Mouse (Mus musculus) heart, embryonic 16.5 days (tissue): ENCODE results near the gene Hcn4. TPM values are rescaled to one million over a fixed set of nuclear protein-coding genes. Genes with fewer than 3 reads are reported as not detected.
A peak's percentile ranks its signal among the peaks of the same experiment; 100 is the strongest.

Source experiments
- ATAC-seq: fragments of 200-750 bp; cut with Nextera tagmentation; replicated peaks from 2 replicates; pipeline ENCODE4 v1.8.0; 2017; ENCODE audit warnings: moderate number of reproducible peaks; ENCODE audit not compliant: insufficient read depth, low FRiP score; ENCODE audit errors: extremely low read depth
- H3K27ac ChIP-seq: fragments of 300-500 bp; sonication (generic); 2 replicates; pipeline ENCODE4 v1.5.1; 2014; ENCODE audit warnings: mild to moderate bottlenecking, low read length, control low read depth, moderate library complexity
- H3K27me3 ChIP-seq: fragments of 300-500 bp; sonication (generic); 2 replicates; pipeline ENCODE4 v1.6.1; 2014; ENCODE audit warnings: low read length, mixed read lengths; ENCODE audit not compliant: control insufficient read depth, insufficient read depth
- H3K36me3 ChIP-seq: fragments of 300-500 bp; sonication (generic); 2 replicates; pipeline ENCODE4 v1.6.1; 2014; ENCODE audit not compliant: control insufficient read depth, insufficient read depth
- H3K4me1 ChIP-seq: fragments of 300-500 bp; sonication (generic); 2 replicates; pipeline ENCODE4 v1.6.1; 2014; ENCODE audit warnings: low read length, mixed read lengths; ENCODE audit not compliant: control insufficient read depth, insufficient read depth
- H3K4me2 ChIP-seq: fragments of 300-500 bp; sonication (generic); 2 replicates; pipeline ENCODE4 v1.6.1; 2014; ENCODE audit warnings: low read depth, mild to moderate bottlenecking, control low read depth, low read length
- H3K4me3 ChIP-seq: fragments of 300-500 bp; sonication (generic); 2 replicates; pipeline ENCODE4 v1.5.1; 2014; ENCODE audit warnings: mild to moderate bottlenecking, control low read depth, low read length
- H3K9ac ChIP-seq: fragments of 300-500 bp; sonication (generic); 2 replicates; pipeline ENCODE4 v1.6.1; 2014; ENCODE audit warnings: low read length, control low read depth
- H3K9me3 ChIP-seq: fragments of 300-500 bp; sonication (generic); replicated peaks from 2 replicates; pipeline ENCODE4 v1.6.1; 2016; ENCODE audit warnings: low read length; ENCODE audit not compliant: control insufficient read depth
- WGBS: fragments of 180-500 bp; shearing (Covaris S2); extraction: QIAGEN DNeasy Blood & Tissue Kit; methylation state at CpG from one replicate; pipeline ENCODE4 v1.1.7; 2014; 5-methylcytosine and 5-hydroxymethylcytosine counted together
- polyA plus RNA-seq: library from polyadenylated mRNA; unstranded; fragments of >200 nt; fragmentation: Nextera tagmentation; extraction: Ambion mirVana; gene quantifications from 2 replicates; pipeline ENCODE4 v1.2.1, GENCODE M21; 2015

Gene Hcn4
- polyA plus RNA-seq, 1 experiment from 2014 or later, result 0.89 TPM

DNA sequence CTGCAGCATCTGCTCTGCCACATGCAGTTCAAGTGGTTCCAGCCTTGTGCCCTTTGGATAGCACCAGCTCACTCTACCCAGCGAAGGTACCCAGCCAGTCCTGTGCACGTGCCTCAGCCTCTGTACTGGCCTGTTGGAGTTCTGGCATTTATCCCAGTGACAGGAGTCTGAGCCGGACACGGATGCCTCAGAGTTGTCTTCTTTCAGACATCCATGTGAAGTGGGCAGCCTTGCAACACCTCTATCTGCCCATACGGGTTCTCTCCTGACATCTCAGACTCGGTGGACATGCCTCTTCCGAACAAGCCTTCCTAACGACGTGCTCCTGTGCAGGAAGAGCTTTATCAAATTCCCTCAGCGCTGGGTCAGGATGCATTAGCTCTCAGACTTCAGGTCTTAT lies 47.9 kb downstream of the Hcn4 start:
- H3K4me2 ChIP-seq, result no peak overlapping the region
- no peak overlapping the region for H3K4me3 ChIP-seq
- peaks cover 2% of the 10 kb centered on the region; the same call in 1 of the 2 replicates for H3K4me1 ChIP-seq
- H3K27ac ChIP-seq, result no peak overlapping the region
- ATAC-seq, result no peak; the same call in 1 of the 2 replicates
- H3K9me3 ChIP-seq, result no peaks in the 10 kb centered on the region
- H3K27me3 ChIP-seq, result no peaks in the 10 kb centered on the region
- no peaks in the 10 kb centered on the region for H3K36me3 ChIP-seq
- H3K9ac ChIP-seq, result no peak overlapping the region
- WGBS, result 30% methylated on average over 10 of the region's 10 CpGs

DNA sequence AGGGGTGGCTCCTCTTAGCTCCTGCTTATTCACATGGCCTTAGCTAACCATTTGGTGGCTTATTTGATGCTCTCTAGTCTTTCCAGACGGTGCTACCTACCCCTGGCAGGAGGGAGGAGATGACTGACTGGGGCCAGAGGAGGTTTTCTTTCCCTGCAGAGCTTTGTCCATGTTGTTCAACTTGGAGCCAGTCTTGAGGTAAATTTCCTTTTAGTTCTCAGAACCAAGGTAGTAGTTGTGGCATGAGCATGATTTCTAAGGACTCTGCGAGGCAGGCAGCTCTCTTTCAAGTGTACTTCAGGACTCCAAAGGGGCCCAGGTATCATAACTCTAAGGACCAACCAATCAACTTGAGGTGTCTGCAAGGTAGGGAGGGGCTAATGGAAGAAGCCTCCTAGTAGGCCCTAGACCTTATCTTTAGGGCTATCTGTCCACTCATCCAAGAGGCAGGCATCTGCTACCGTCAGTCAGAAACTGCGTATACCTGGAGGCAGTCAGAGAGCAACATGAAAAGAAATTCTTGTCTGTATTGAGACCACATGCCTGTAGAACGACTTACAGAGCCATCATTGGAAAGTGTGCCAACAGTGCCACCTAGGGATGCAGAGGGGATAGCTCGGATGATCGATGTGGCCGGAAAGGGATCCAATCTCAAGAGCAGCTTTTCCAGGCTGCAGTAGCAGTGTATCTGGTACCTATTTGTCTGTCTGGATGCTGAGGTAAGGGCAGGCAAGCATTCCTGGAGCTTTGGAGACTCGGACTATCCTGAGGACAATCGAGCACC lies 50.5 kb downstream of the Hcn4 start:
- Histone ChIP-seq H3K9ac (no peak overlapping the region), H3K36me3 (peaks cover 7% of the 10 kb centered on the region), H3K27ac (no peak overlapping the region), H3K4me1 (peaks cover 2% of the 10 kb centered on the region; the same call in 1 of the 2 replicates), H3K9me3 (no peaks in the 10 kb centered on the region), H3K27me3 (no peaks in the 10 kb centered on the region), H3K4me2 (no peak overlapping the region), H3K4me3 (no peak overlapping the region)
- WGBS, result 35% methylated on average over 10 of the region's 10 CpGs
- no peak for ATAC-seq

DNA sequence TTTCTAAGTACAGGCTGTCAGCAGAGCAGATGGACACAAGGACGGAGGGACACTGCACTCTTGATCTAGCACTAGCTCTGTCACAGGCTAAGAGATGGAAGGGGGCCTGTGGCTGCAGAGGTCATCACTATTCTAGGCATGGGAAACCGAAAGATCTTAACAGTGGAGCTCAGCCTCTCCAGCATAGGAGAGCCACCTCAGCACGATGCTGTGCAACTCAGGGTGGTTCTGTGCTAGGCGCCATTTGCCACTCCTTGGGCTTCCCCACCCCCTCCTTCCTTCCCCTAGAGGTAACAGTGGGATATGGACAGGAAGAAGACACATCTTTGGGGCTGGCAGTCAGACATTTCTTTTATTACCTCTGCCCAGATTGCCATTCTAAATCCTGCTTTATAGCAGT lies 51.1 kb downstream of the Hcn4 start:
- no peaks in the 10 kb centered on the region for H3K27me3 ChIP-seq
- no peak for ATAC-seq
- H3K27ac ChIP-seq, result no peak overlapping the region
- peaks cover 2% of the 10 kb centered on the region; the same call in 1 of the 2 replicates for H3K4me1 ChIP-seq
- H3K4me3 ChIP-seq, result no peak overlapping the region
- no peak overlapping the region for H3K4me2 ChIP-seq
- H3K9ac ChIP-seq, result no peak overlapping the region
- peaks cover 7% of the 10 kb centered on the region for H3K36me3 ChIP-seq
- WGBS, result 86% methylated on average over 4 of the region's 4 CpGs
- H3K9me3 ChIP-seq, result no peaks in the 10 kb centered on the region

- ATAC-seq, result no peak
- peaks cover 7% of the 10 kb centered on the region for H3K36me3 ChIP-seq
- H3K27ac ChIP-seq, result no peak overlapping the region
- no peaks in the 10 kb centered on the region for H3K9me3 ChIP-seq
- H3K4me2 ChIP-seq, result no peak overlapping the region
- no peaks in the 10 kb centered on the region for H3K27me3 ChIP-seq
- no peak overlapping the region for H3K9ac ChIP-seq
- 92% methylated on average over 6 of the region's 6 CpGs for WGBS
- H3K4me3 ChIP-seq, result no peak overlapping the region
- peaks cover 2% of the 10 kb centered on the region; the same call in 1 of the 2 replicates for H3K4me1 ChIP-seq
Measured at GRCm38 (mm10) chr9:58875439-58875838, 52.2 kb downstream of the Hcn4 start.

GRCm38 (mm10) chr9:58876946-58877625 lies 53.9 kb downstream of the Hcn4 start:
- H3K27ac ChIP-seq, result no peak overlapping the region
- WGBS, result 90% methylated on average over 6 of the region's 6 CpGs
- H3K4me1 ChIP-seq, result no peaks in the 10 kb centered on the region
- no peaks in the 10 kb centered on the region for H3K9me3 ChIP-seq
- H3K36me3 ChIP-seq, result peaks cover 12% of the 10 kb centered on the region
- ATAC-seq, result no peak
- H3K4me2 ChIP-seq, result no peak overlapping the region
- no peaks in the 10 kb centered on the region for H3K27me3 ChIP-seq
- H3K9ac ChIP-seq, result no peak overlapping the region
- no peak overlapping the region for H3K4me3 ChIP-seq

DNA sequence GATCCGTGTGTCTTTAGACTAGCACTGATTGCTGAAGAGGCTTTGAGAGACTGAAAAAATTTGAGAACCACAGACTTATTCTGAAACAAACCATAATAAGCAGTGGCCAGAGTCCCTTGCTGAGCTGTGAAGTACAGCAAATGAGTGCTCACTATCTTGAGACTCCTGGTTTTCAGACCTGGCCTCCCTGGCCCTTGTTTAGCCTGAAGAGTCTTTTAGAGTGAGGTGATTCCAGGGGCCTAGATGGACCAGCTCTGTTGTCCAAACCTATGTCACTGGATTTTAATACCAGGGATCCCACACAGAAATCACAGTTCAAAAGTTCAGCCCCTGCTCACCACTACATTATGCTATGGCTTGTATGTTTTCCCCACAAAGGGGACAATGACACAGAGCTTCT lies 56.6 kb downstream of the Hcn4 start:
- H3K9ac ChIP-seq, result no peak overlapping the region
- ATAC-seq, result no peak
- 82% methylated on average over 1 of the region's 1 CpGs for WGBS
- no peaks in the 10 kb centered on the region for H3K9me3 ChIP-seq
- no peaks in the 10 kb centered on the region for H3K27me3 ChIP-seq
- peaks cover 16% of the 10 kb centered on the region for H3K36me3 ChIP-seq
- no peak overlapping the region for H3K4me3 ChIP-seq
- peaks cover 5% of the 10 kb centered on the region; the same call in 1 of the 2 replicates for H3K4me1 ChIP-seq
- no peak overlapping the region for H3K4me2 ChIP-seq
- no peak overlapping the region for H3K27ac ChIP-seq

GRCm38 (mm10) chr9:58882686-58883085 lies 59.5 kb downstream of the Hcn4 start:
- Histone ChIP-seq H3K4me1 (peaks cover 12% of the 10 kb centered on the region; the same call in 1 of the 2 replicates), H3K4me2 (no peak overlapping the region), H3K9ac (no peak overlapping the region), H3K36me3 (peaks cover 9% of the 10 kb centered on the region; the same call in 1 of the 2 replicates), H3K9me3 (no peaks in the 10 kb centered on the region), H3K27ac (no peak overlapping the region), H3K4me3 (no peak overlapping the region), H3K27me3 (no peaks in the 10 kb centered on the region)
- no peak for ATAC-seq
- 30% methylated on average over 1 of the region's 1 CpGs for WGBS

GRCm38 (mm10) chr9:58889782-58890448 lies 66.7 kb downstream of the Hcn4 start:
- Histone ChIP-seq H3K4me2 (no peak overlapping the region), H3K27ac (peak overlapping the region; percentile 69), H3K4me3 (no peak overlapping the region)

More at GRCm38 (mm10) chr9:58889782-58890448, 66.7 kb downstream of the Hcn4 start:
- Histone ChIP-seq H3K9me3 (no peaks in the 10 kb centered on the region), H3K36me3 (peaks cover 18% of the 10 kb centered on the region), H3K27me3 (no peaks in the 10 kb centered on the region), H3K9ac (no peak overlapping the region; the same call in 1 of the 2 replicates), H3K4me1 (peaks cover 17% of the 10 kb centered on the region)
- ATAC-seq, result peak; percentile 45; the same call in 1 of the 2 replicates
- 55% methylated on average over 12 of the region's 12 CpGs for WGBS
